Mouse (Mus musculus): ENCODE data around the gene Osbpl3.

- TF ChIP-seq POLR2A (IDR thresholded peaks at IDR 0.05; ENCODE audit: low read depth, low read length) (no peak), CTCF (IDR thresholded peaks at IDR 0.05; ENCODE audit: borderline replicate concordance, insufficient read depth, low read length) (no peak)
Observed at GRCm38 (mm10) chr6:50306625-50307024, 149.4 kb downstream of the Osbpl3 start.

All from embryonic fibroblast, embryonic 13.5 days (primary cell).